Mouse (Mus musculus) embryonic fibroblast, embryonic 13.5 days (primary cell): ENCODE measurements around the gene Gm14548. TPM values are rescaled to one million over a fixed set of nuclear protein-coding genes. Genes with fewer than 3 reads are reported as not detected.
"Not testable (repeated sequence)": the region's sequence is repeated elsewhere in the genome, so short reads cannot be mapped to it uniquely, and the experiment has no call there.

ENCODE experiments used
- H3K27ac ChIP-seq: 2 replicates; pipeline ENCODE4 v1.5.1; 2012; ENCODE audit warnings: low read length, control low read depth, inconsistent platforms; ENCODE audit not compliant: insufficient read depth
- H3K4me1 ChIP-seq: 2 replicates; pipeline ENCODE4 v1.6.1; 2011; ENCODE audit warnings: low read length; ENCODE audit not compliant: control insufficient read depth, insufficient read depth
- H3K4me3 ChIP-seq: 2 replicates; pipeline ENCODE4 v1.5.1; 2011; ENCODE audit warnings: mild to moderate bottlenecking, control low read depth, low read length; ENCODE audit not compliant: insufficient read depth
- CTCF ChIP-seq: IDR thresholded peaks from 2 replicates; pipeline ENCODE4 v1.5.1; 2011; ENCODE audit warnings: mild to moderate bottlenecking, control low read depth, low read length, moderate library complexity, borderline replicate concordance; ENCODE audit not compliant: insufficient read depth
- POLR2A ChIP-seq: IDR thresholded peaks from 2 replicates; pipeline ENCODE4 v1.6.1; 2011; ENCODE audit warnings: low read depth, mild to moderate bottlenecking, control low read depth, low read length, moderate library complexity
- polyA plus RNA-seq: library from polyadenylated mRNA; stranded (reverse); fragments of >200 nt; gene quantifications from 2 replicates; pipeline ENCODE4 v1.2.4, GENCODE M21; 2011; ENCODE audit warnings: low read depth; ENCODE audit not compliant: missing spikeins, insufficient read length

The Gm14548 gene
- not detected in 2 replicates for polyA plus RNA-seq

GRCm38 (mm10) chr7:3898036-3898590, at the start of gene Gm14548:
TSS of gene Gm14548 (minus strand) at chr7:3898120.
- not testable (repeated sequence) for H3K27ac ChIP-seq, H3K4me1 ChIP-seq, H3K4me3 ChIP-seq

GRCm38 (mm10) chr7:3946117-3946516, 48.2 kb upstream of the Gm14548 start:
- H3K4me1 ChIP-seq, result no peaks in the 10 kb centered on the region
- no peak overlapping the region for H3K27ac ChIP-seq
- TF ChIP-seq CTCF (no peak), POLR2A (no peak)
- H3K4me3 ChIP-seq, result no peak overlapping the region

GRCm38 (mm10) chr7:3940915-3941314, 43.0 kb upstream of the Gm14548 start:
- no peak overlapping the region for H3K27ac ChIP-seq
- no peak for TF ChIP-seq POLR2A
- TF ChIP-seq CTCF, result no peak
- H3K4me3 ChIP-seq, result no peak overlapping the region
- H3K4me1 ChIP-seq, result no peaks in the 10 kb centered on the region

- Histone ChIP-seq H3K4me1 (no peaks in the 10 kb centered on the region), H3K27ac (no peak overlapping the region), H3K4me3 (no peak overlapping the region)
- no peak for TF ChIP-seq POLR2A
- no peak for TF ChIP-seq CTCF
These were observed 42.1 kb upstream of the Gm14548 start for GRCm38 (mm10) chr7:3939866-3940525.

GRCm38 (mm10) chr7:3935473-3935872, 37.6 kb upstream of the Gm14548 start:
- H3K4me1 ChIP-seq, result not testable (repeated sequence)

GRCm38 (mm10) chr7:3915387-3915786, 17.5 kb upstream of the Gm14548 start, which contains the start of gene Lilra6:
TSS of gene Lilra6 (minus strand) at chr7:3915503.
- H3K4me3 ChIP-seq, H3K27ac ChIP-seq, H3K4me1 ChIP-seq: not testable (repeated sequence)

More at GRCm38 (mm10) chr7:3935473-3935872, 37.6 kb upstream of the Gm14548 start:
- H3K4me3 ChIP-seq, H3K27ac ChIP-seq: not testable (repeated sequence)

- no peak for TF ChIP-seq POLR2A
- no peak for TF ChIP-seq CTCF
- Histone ChIP-seq H3K27ac (no peak overlapping the region), H3K4me1 (no peaks in the 10 kb centered on the region), H3K4me3 (no peak overlapping the region)
These were observed 5.8 kb upstream of the Gm14548 start for GRCm38 (mm10) chr7:3903704-3904103.

- H3K4me3 ChIP-seq, H3K27ac ChIP-seq, H3K4me1 ChIP-seq: not testable (repeated sequence)
These were observed 22.9 kb downstream of the Gm14548 start for GRCm38 (mm10) chr7:3875032-3875431.

- H3K27ac ChIP-seq, H3K4me1 ChIP-seq, H3K4me3 ChIP-seq: not testable (repeated sequence)
These were observed 53.0 kb downstream of the Gm14548 start, which contains the start of gene Pira2 for GRCm38 (mm10) chr7:3844951-3845350. TSS of gene Pira2 (minus strand) at chr7:3845051.

GRCm38 (mm10) chr7:3837854-3838253, 60.1 kb downstream of the Gm14548 start:
- not testable (repeated sequence) for H3K4me3 ChIP-seq, H3K27ac ChIP-seq, H3K4me1 ChIP-seq

Other genes starting within 250 kb of the Gm14548 start
- gene Leng1, start 232.3 kb downstream of the Gm14548 start, polyA plus RNA-seq, result 8.0 and 9.8 TPM in 2 replicates
- 10.5 and 10.7 TPM in 2 replicates for gene Tmc4, start 220.6 kb downstream of the Gm14548 start, polyA plus RNA-seq
- gene Tsen34, start 205.3 kb downstream of the Gm14548 start, polyA plus RNA-seq, result 81.5 and 85.6 TPM in 2 replicates
- 82.2 and 94.6 TPM in 2 replicates for gene Mboat7, start 204.6 kb downstream of the Gm14548 start, polyA plus RNA-seq
- gene Rps9, start 194.1 kb downstream of the Gm14548 start, polyA plus RNA-seq, result 1,255 and 1,395 TPM in 2 replicates
- gene Pirb, start 177.7 kb downstream of the Gm14548 start, polyA plus RNA-seq, result 0.79 TPM in 1 of 2 replicates, not detected in the other
- gene Gm15448, start 72.4 kb downstream of the Gm14548 start, polyA plus RNA-seq, result not detected in 2 replicates
- gene Pira2, start 53.1 kb downstream of the Gm14548 start, polyA plus RNA-seq, result 0.42 TPM in 1 of 2 replicates, not detected in the other
- not detected in 2 replicates for gene Lilra6, start 17.4 kb upstream of the Gm14548 start, polyA plus RNA-seq
- gene Lair1, start 165.1 kb upstream of the Gm14548 start, polyA plus RNA-seq, result 0.65 TPM in 1 of 2 replicates, not detected in the other
- 0.94 and 1.9 TPM in 2 replicates for gene Ttyh1, start 221.3 kb upstream of the Gm14548 start, polyA plus RNA-seq
- 62.7 and 81.4 TPM in 2 replicates for gene Leng8, start 238.9 kb upstream of the Gm14548 start, polyA plus RNA-seq